Mouse (Mus musculus): ENCODE data around the gene Ddah1. TPM values are rescaled to one million over a fixed set of nuclear protein-coding genes. Genes with fewer than 3 reads are reported as not detected.
A peak's percentile ranks its signal among the peaks of the same experiment; 100 is the strongest.
"Not testable (repeated sequence)": the region's sequence is repeated elsewhere in the genome, so short reads cannot be mapped to it uniquely, and the experiment has no call there.

Ddah1 gene
- polyA plus RNA-seq, 1 experiment from 2014 or later, result 39.4 TPM

GRCm38 (mm10) chr3:145894131-145894530 lies 135.7 kb downstream of the Ddah1 start:
- Histone ChIP-seq H3K4me2 (no peak overlapping the region), H3K4me3 (no peak overlapping the region), H3K4me1 (no peaks in the 10 kb centered on the region; the same call in 1 of the 2 replicates), H3K9ac (no peak overlapping the region), H3K27me3 (no peaks in the 10 kb centered on the region), H3K27ac (no peak overlapping the region), H3K36me3 (no peaks in the 10 kb centered on the region), H3K9me3 (no peaks in the 10 kb centered on the region)
- 85% methylated on average over 12 of the region's 12 CpGs for WGBS
- ATAC-seq (ENCODE audit: insufficient number of reproducible peaks, insufficient read depth, low FRiP score, low TSS enrichment, low read depth), result no peak

GRCm38 (mm10) chr3:145897749-145898148 lies 139.3 kb downstream of the Ddah1 start:
- Histone ChIP-seq H3K27ac (no peak overlapping the region), H3K4me2 (no peak overlapping the region), H3K36me3 (no peaks in the 10 kb centered on the region), H3K9me3 (no peaks in the 10 kb centered on the region), H3K4me3 (no peak overlapping the region), H3K4me1 (no peaks in the 10 kb centered on the region), H3K27me3 (no peaks in the 10 kb centered on the region), H3K9ac (no peak overlapping the region)
- no peak for ATAC-seq (ENCODE audit: insufficient number of reproducible peaks, insufficient read depth, low FRiP score, low TSS enrichment, low read depth)
- WGBS, result 87% methylated on average over 11 of the region's 11 CpGs

GRCm38 (mm10) chr3:145899832-145900231 lies 141.4 kb downstream of the Ddah1 start:
- WGBS, result 85% methylated on average over 8 of the region's 8 CpGs
- Histone ChIP-seq H3K4me2 (no peak overlapping the region), H3K4me1 (no peaks in the 10 kb centered on the region), H3K9ac (no peak overlapping the region), H3K27ac (no peak overlapping the region), H3K27me3 (no peaks in the 10 kb centered on the region), H3K9me3 (no peaks in the 10 kb centered on the region), H3K36me3 (no peaks in the 10 kb centered on the region), H3K4me3 (no peak overlapping the region)
- no peak for ATAC-seq (ENCODE audit: insufficient number of reproducible peaks, insufficient read depth, low FRiP score, low TSS enrichment, low read depth)

- Histone ChIP-seq H3K36me3 (no peaks in the 10 kb centered on the region), H3K4me1 (peaks cover 5% of the 10 kb centered on the region; the same call in 1 of the 2 replicates), H3K27me3 (no peaks in the 10 kb centered on the region), H3K4me2 (no peak overlapping the region), H3K4me3 (no peak overlapping the region), H3K9me3 (no peaks in the 10 kb centered on the region), H3K9ac (no peak overlapping the region), H3K27ac (no peak overlapping the region)
- WGBS, result 84% methylated on average over 8 of the region's 8 CpGs
- ATAC-seq (ENCODE audit: insufficient number of reproducible peaks, insufficient read depth, low FRiP score, low TSS enrichment, low read depth), result no peak
These were observed 145.1 kb downstream of the Ddah1 start for GRCm38 (mm10) chr3:145903530-145903929.

GRCm38 (mm10) chr3:145904850-145905776 lies 146.6 kb downstream of the Ddah1 start:
- 48% methylated on average over 22 of the region's 22 CpGs for WGBS
- no peaks in the 10 kb centered on the region for H3K36me3 ChIP-seq
- 0 out of 2 replicates have a peak overlapping the region, but pooled peaks have one; percentile 21 for H3K9ac ChIP-seq
- peak overlapping the region; percentile 49 for H3K4me2 ChIP-seq
- no peaks in the 10 kb centered on the region for H3K27me3 ChIP-seq
- no peak overlapping the region for H3K4me3 ChIP-seq
- H3K27ac ChIP-seq, result no peak overlapping the region
- H3K4me1 ChIP-seq, result peaks cover 5% of the 10 kb centered on the region; the same call in 1 of the 2 replicates
- no peak; the same call in 1 of the 2 replicates for ATAC-seq (ENCODE audit: insufficient number of reproducible peaks, insufficient read depth, low FRiP score, low TSS enrichment, low read depth)
- no peaks in the 10 kb centered on the region for H3K9me3 ChIP-seq

- Histone ChIP-seq H3K36me3 (no peaks in the 10 kb centered on the region), H3K27me3 (no peaks in the 10 kb centered on the region), H3K4me3 (no peak overlapping the region), H3K27ac (no peak overlapping the region), H3K4me1 (peaks cover 5% of the 10 kb centered on the region; the same call in 1 of the 2 replicates), H3K4me2 (no peak overlapping the region), H3K9ac (no peak overlapping the region), H3K9me3 (no peaks in the 10 kb centered on the region)
- 87% methylated on average over 9 of the region's 9 CpGs for WGBS
- ATAC-seq (ENCODE audit: insufficient number of reproducible peaks, insufficient read depth, low FRiP score, low TSS enrichment, low read depth), result no peak
These were observed 148.1 kb downstream of the Ddah1 start for GRCm38 (mm10) chr3:145906582-145906981.

- no peaks in the 10 kb centered on the region for H3K4me1 ChIP-seq
- WGBS, result 89% methylated on average over 7 of the region's 7 CpGs
- no peaks in the 10 kb centered on the region for H3K27me3 ChIP-seq
- H3K36me3 ChIP-seq, result no peaks in the 10 kb centered on the region
- no peak overlapping the region for H3K4me2 ChIP-seq
- no peak overlapping the region for H3K9ac ChIP-seq
- no peak overlapping the region for H3K27ac ChIP-seq
- ATAC-seq (ENCODE audit: insufficient number of reproducible peaks, insufficient read depth, low FRiP score, low TSS enrichment, low read depth), result no peak
- H3K9me3 ChIP-seq, result no peaks in the 10 kb centered on the region
- no peak overlapping the region for H3K4me3 ChIP-seq
These were observed 154.0 kb downstream of the Ddah1 start for GRCm38 (mm10) chr3:145912512-145912911.

- Histone ChIP-seq H3K4me1 (no peaks in the 10 kb centered on the region), H3K4me3 (no peak overlapping the region), H3K9ac (no peak overlapping the region), H3K36me3 (no peaks in the 10 kb centered on the region), H3K27me3 (no peaks in the 10 kb centered on the region), H3K4me2 (no peak overlapping the region), H3K27ac (no peak overlapping the region), H3K9me3 (0 out of 2 replicates have a peak, but pooled peaks cover 2% of the 10 kb centered on the region)
- no peak for ATAC-seq (ENCODE audit: insufficient number of reproducible peaks, insufficient read depth, low FRiP score, low TSS enrichment, low read depth)
- 62% methylated on average over 6 of the region's 6 CpGs for WGBS
These were observed 154.8 kb downstream of the Ddah1 start for GRCm38 (mm10) chr3:145913263-145913662.

- H3K4me3 ChIP-seq; H3K9me3 ChIP-seq; H3K36me3 ChIP-seq; H3K9ac ChIP-seq; H3K27me3 ChIP-seq; H3K27ac ChIP-seq; H3K4me1 ChIP-seq; H3K4me2 ChIP-seq; ATAC-seq (ENCODE audit: insufficient number of reproducible peaks, insufficient read depth, low FRiP score, low TSS enrichment, low read depth): not testable (repeated sequence)
- 67% methylated on average over 7 of the region's 7 CpGs for WGBS
These were observed 155.5 kb downstream of the Ddah1 start for GRCm38 (mm10) chr3:145913942-145914341.

GRCm38 (mm10) chr3:145916374-145916773 lies 157.9 kb downstream of the Ddah1 start:
- H3K9me3 ChIP-seq, result 0 out of 2 replicates have a peak, but pooled peaks cover 10% of the 10 kb centered on the region
- H3K4me2 ChIP-seq, result no peak overlapping the region
- H3K4me3 ChIP-seq, result no peak overlapping the region
- no peaks in the 10 kb centered on the region for H3K4me1 ChIP-seq
- no peak overlapping the region for H3K27ac ChIP-seq
- whole genome bisulfite sequencing, result 91% methylated on average over 5 of the region's 5 CpGs
- H3K36me3 ChIP-seq, result no peaks in the 10 kb centered on the region
- no peak for ATAC-seq (ENCODE audit: insufficient number of reproducible peaks, insufficient read depth, low FRiP score, low TSS enrichment, low read depth)
- no peak overlapping the region for H3K9ac ChIP-seq
- H3K27me3 ChIP-seq, result no peaks in the 10 kb centered on the region

GRCm38 (mm10) chr3:145916826-145917225 lies 158.4 kb downstream of the Ddah1 start:
- Histone ChIP-seq H3K36me3 (no peaks in the 10 kb centered on the region), H3K27ac (no peak overlapping the region), H3K4me2 (no peak overlapping the region), H3K9ac (no peak overlapping the region), H3K4me3 (no peak overlapping the region), H3K4me1 (no peaks in the 10 kb centered on the region), H3K27me3 (no peaks in the 10 kb centered on the region), H3K9me3 (0 out of 2 replicates have a peak, but pooled peaks cover 10% of the 10 kb centered on the region)
- ATAC-seq (ENCODE audit: insufficient number of reproducible peaks, insufficient read depth, low FRiP score, low TSS enrichment, low read depth), result no peak
- 83% methylated on average over 4 of the region's 4 CpGs for WGBS
